Comparison of ENCODE assay signal across 8 mouse cellular contexts in genomic region chr17:88405076-88405475, GRCm38 (mm10). TPM values are rescaled to one million over a fixed set of nuclear protein-coding genes. Genes with fewer than 3 reads are reported as not detected.
A peak's percentile ranks its signal among the peaks of the same experiment; 100 is the strongest.
DNase-seq lines count a peak whose midpoint lies in the region; ATAC-seq lines count a peak whose summit lies in the region.

No protein-coding gene starts in this region.

- peaks cover 7% of the 10 kb centered on the region for H3K4me1 ChIP-seq in hindbrain, embryonic 12.5 days
- H3K4me1 ChIP-seq in midbrain, embryonic 12.5 days: peaks cover 24% of the 10 kb centered on the region

- H3K27me3 ChIP-seq in hindbrain, embryonic 12.5 days: peaks cover 22% of the 10 kb centered on the region
- peaks cover 10% of the 10 kb centered on the region for H3K27me3 ChIP-seq in midbrain, embryonic 12.5 days

- peak overlapping the region; percentile 39 for H3K4me2 ChIP-seq in hindbrain, embryonic 12.5 days (replicated peaks)
- H3K4me2 ChIP-seq in midbrain, embryonic 12.5 days (replicated peaks): peak overlapping the region; percentile 40

- ATAC-seq in hindbrain, embryonic 12.5 days (ENCODE audit: low FRiP score): no peak
- no peak for ATAC-seq in midbrain, embryonic 12.5 days (ENCODE audit: low FRiP score, low read depth)
- no peak for ATAC-seq in monocyte, adult 5-6 weeks (replicated peaks; ENCODE audit: insufficient number of reproducible peaks, low FRiP score, low TSS enrichment, poor library complexity, severe bottlenecking)

- no peak overlapping the region for H3K9ac ChIP-seq in hindbrain, embryonic 12.5 days
- H3K9ac ChIP-seq in midbrain, embryonic 12.5 days (replicated peaks): no peak overlapping the region

- no peaks in the 10 kb centered on the region for H3K36me3 ChIP-seq in hindbrain, embryonic 12.5 days
- no peaks in the 10 kb centered on the region for H3K36me3 ChIP-seq in midbrain, embryonic 12.5 days

- DNase-seq in heart, adult 11 months: peak; percentile 79
- no peak for DNase-seq in heart, postnatal 14 days
- DNase-seq in Muller cell, postnatal 12 days (ENCODE audit: inconsistent ontology term): peak; percentile 2
- no peak for DNase-seq in spleen, adult 12 weeks (ENCODE audit: low spot score)
- DNase-seq in spleen, postnatal 14 days (ENCODE audit: low spot score in 2 of 2): no peak

- WGBS in hindbrain, embryonic 12.5 days: 34% methylated on average over 19 of the region's 19 CpGs
- WGBS in midbrain, embryonic 12.5 days: 31% methylated on average over 19 of the region's 19 CpGs

- H3K4me3 ChIP-seq in hindbrain, embryonic 12.5 days: no peak overlapping the region
- H3K4me3 ChIP-seq in midbrain, embryonic 12.5 days: peak overlapping the region; percentile 6; the same call in 1 of the 2 replicates

- no peak overlapping the region for H3K27ac ChIP-seq in hindbrain, embryonic 12.5 days
- no peak overlapping the region for H3K27ac ChIP-seq in midbrain, embryonic 12.5 days (replicated peaks)

- H3K9me3 ChIP-seq in hindbrain, embryonic 12.5 days (replicated peaks): no peaks in the 10 kb centered on the region
- no peaks in the 10 kb centered on the region for H3K9me3 ChIP-seq in midbrain, embryonic 12.5 days

- intact Hi-C loops in heart, postnatal 14 days (cut with DNase I): no loop called here

RNA-seq across cellular contexts. Expression of gene Foxn2, which starts 35.4 kb away (rescaled TPM):
- 10 to 100 TPM; 11.9 to 13.5 TPM for total RNA-seq in heart, postnatal 14 days (2021)
- 13.4 and 15.2 TPM in 2 replicates for polyA plus RNA-seq in hindbrain, embryonic 12.5 days (2016; fragmentation: Nextera tagmentation; extraction: Ambion mirVana)
- 12.9 and 13.2 TPM in 2 replicates for polyA plus RNA-seq in midbrain, embryonic 12.5 days (2016; fragmentation: Nextera tagmentation; extraction: Ambion mirVana)
- total RNA-seq in monocyte, adult 5-6 weeks (2017): 79.1 to 92.7 TPM (median 88.6 TPM) in 3 replicates

Comparison
In these comparisons a context has a peak if more than half of its experiments do, and no peak if none do; other contexts are left out.
1. DNase-seq: peak in heart, adult 11 months (single experiment) and Muller cell, postnatal 12 days (single experiment); none in heart, postnatal 14 days (0 of 2), spleen, adult 12 weeks (single experiment) and spleen, postnatal 14 days (0 of 2).